Comparison of ENCODE assay signal across 8 mouse cellular contexts in the genomic region with DNA sequence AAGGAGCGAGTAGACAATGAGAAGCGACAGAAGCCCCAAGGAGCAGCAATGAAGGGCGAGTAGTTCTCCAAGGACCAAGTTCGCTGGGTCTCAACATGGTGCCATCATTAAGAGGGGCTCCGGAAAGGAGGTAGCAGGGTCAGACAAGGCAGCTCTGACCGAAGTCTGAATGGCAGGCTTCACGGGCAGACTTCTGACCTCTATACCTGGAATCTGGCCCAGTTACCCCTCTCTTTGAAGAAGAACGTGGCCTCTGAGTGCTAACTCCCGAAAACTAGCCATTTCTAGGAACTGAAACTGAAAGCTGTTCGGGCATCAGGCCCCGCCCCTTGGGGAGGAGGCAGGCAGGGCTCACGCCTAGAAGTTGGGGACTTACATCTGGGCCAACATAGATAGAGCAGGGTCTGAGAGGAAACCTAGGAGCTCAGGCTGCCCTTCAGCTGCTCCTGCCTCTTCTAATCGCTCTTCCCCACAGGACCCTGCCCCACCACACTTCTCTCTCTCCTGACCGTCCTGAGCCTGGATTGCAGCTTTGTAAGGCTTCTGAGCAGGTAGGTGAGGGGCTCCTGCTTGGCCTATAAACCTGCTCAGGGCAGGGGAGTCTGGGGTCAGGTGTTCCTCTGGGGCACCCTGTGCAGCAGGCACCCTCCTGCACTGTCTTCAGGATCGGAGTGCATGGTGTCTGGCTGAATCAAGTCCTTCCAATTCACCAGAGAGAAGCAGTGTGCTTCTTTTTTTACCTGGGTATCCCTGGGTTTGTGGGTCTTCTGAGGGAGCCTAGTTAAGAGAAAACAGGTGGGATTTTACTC. TPM values are rescaled to one million over a fixed set of nuclear protein-coding genes. Genes with fewer than 3 reads are reported as not detected.
DNase-seq lines count a peak whose midpoint lies in the region; ATAC-seq and TF ChIP-seq lines count a peak whose summit lies in the region.
"Not testable (repeated sequence)": the region's sequence is repeated elsewhere in the genome, so short reads cannot be mapped to it uniquely, and the experiment has no call there.

A gene (plus strand): TSS at position 328 of the 809 bp plus-strand sequence.
A gene (plus strand): TSS at position 390 of the 809 bp plus-strand sequence.

- H3K27me3 ChIP-seq in CH12.LX (replicated peaks); cerebellum, adult 2 months (ENCODE audit: control insufficient read depth, insufficient read depth, low read length); lung, postnatal 0 days (replicated peaks; ENCODE audit: insufficient read depth, low read length): not testable (repeated sequence)

- not testable (repeated sequence) for H3K9me3 ChIP-seq in CH12.LX (replicated peaks; ENCODE audit: low read length); lung, postnatal 0 days (ENCODE audit: low read length)

- TF ChIP-seq EP300 in CH12.LX (IDR thresholded peaks at IDR 0.05; ENCODE audit: low read length), result peak; percentile 72
- 0 out of 2 replicates have a peak, but pooled peaks have one; percentile 25 for TF ChIP-seq EP300 in lung, postnatal 0 days (IDR thresholded peaks at IDR 0.05)

- peak within 1 kb of the TSS; percentile 97 for H3K9ac ChIP-seq in CH12.LX (ENCODE audit: insufficient read depth, low read depth)
- H3K9ac ChIP-seq in lung, postnatal 0 days (replicated peaks; ENCODE audit: low read depth), result peak within 1 kb of the TSS; percentile 62

- not testable (repeated sequence) for TF ChIP-seq CTCF in CH12.LX (conservative IDR thresholded peaks at IDR 0.05 in 1 of 2, IDR thresholded peaks at IDR 0.05 in 1 of 2; ENCODE audit: low read depth in 2 of 2, low read length in 2 of 2); cerebellum, adult 2 months (IDR thresholded peaks at IDR 0.05; ENCODE audit: borderline replicate concordance, insufficient read depth, low read depth, low read length); layer of hippocampus, adult 2 months (conservative IDR thresholded peaks at IDR 0.05); lung, postnatal 0 days (IDR thresholded peaks at IDR 0.05); olfactory bulb, adult 2 months (IDR thresholded peaks at IDR 0.05; ENCODE audit: insufficient read depth, low read depth, low read length)

- TF ChIP-seq POLR2A in CH12.LX (IDR thresholded peaks at IDR 0.05; ENCODE audit: low read depth, low read length), result peak; percentile 93
- TF ChIP-seq POLR2A in cerebellum, adult 2 months (IDR thresholded peaks at IDR 0.05; ENCODE audit: borderline replicate concordance, insufficient read depth, low read length); olfactory bulb, adult 2 months (IDR thresholded peaks at IDR 0.05; ENCODE audit: insufficient read depth, low read depth, low read length): not testable (repeated sequence)

- H3K79me2 ChIP-seq in CH12.LX (replicated peaks; ENCODE audit: control insufficient read depth, extremely low read depth, insufficient read depth, poor library complexity, severe bottlenecking), result peaks cover 39% of the 10 kb centered on the region

- peak within 1 kb of the TSS; percentile 91 for H3K4me2 ChIP-seq in CH12.LX (ENCODE audit: insufficient read depth, low read depth, poor library complexity, severe bottlenecking)
- H3K4me2 ChIP-seq in lung, postnatal 0 days (replicated peaks; ENCODE audit: low read depth, low read length), result peak within 1 kb of the TSS; percentile 67

- in situ Hi-C loops in CH12.LX (cut with MboI; ENCODE audit: low pct_ligation_motif_present, low pct_unique_long_range_greater_than_20kb, low sequenced_read_pairs), result loop anchor here (5.0 kb wide), 1 partner anchor 33 kb away; no protein-coding TSS in a partner anchor

- WGBS in cerebellum, adult 2 months, result 6% methylated on average over 14 of the region's 15 CpGs
- WGBS in lung, postnatal 0 days, result 7% methylated on average over 13 of the region's 15 CpGs
- WGBS in olfactory bulb, adult 2 months, result 8% methylated on average over 15 of the region's 15 CpGs

- peak within 1 kb of the TSS; percentile 97 for H3K27ac ChIP-seq in CH12.LX (ENCODE audit: insufficient read depth, low read depth)
- H3K27ac ChIP-seq in cerebellum, adult 2 months (ENCODE audit: insufficient read depth, low read length); olfactory bulb, adult 2 months (ENCODE audit: insufficient read depth, low read depth, low read length): not testable (repeated sequence)
- H3K27ac ChIP-seq in layer of hippocampus, adult 2 months, result peak within 1 kb of the TSS; percentile 76
- H3K27ac ChIP-seq in lung, postnatal 0 days (ENCODE audit: low read length), result peak within 1 kb of the TSS; percentile 82

- dilution Hi-C loops in CH12.LX (cut with MboI; ENCODE audit: extremely low pct_ligation_motif_present, extremely low pct_unique_long_range_greater_than_20kb, low sequenced_read_pairs), result not testable (repeated sequence)

- H3K36me3 ChIP-seq in CH12.LX (replicated peaks in 1 of 2; ENCODE audit: control insufficient read depth in 1 of 2, insufficient read depth in 1 of 2, low read length in 1 of 2), result peaks cover 7 to 21% of the 10 kb centered on the region in 2 experiments
- not testable (repeated sequence) for H3K36me3 ChIP-seq in lung, postnatal 0 days (ENCODE audit: insufficient read depth, low read length)

- TF ChIP-seq RAD21 in CH12.LX (IDR thresholded peaks at IDR 0.05; ENCODE audit: low read depth, low read length), result not testable (repeated sequence)

- H3K4me1 ChIP-seq in CH12.LX (ENCODE audit: control insufficient read depth in 1 of 2, insufficient read depth in 2 of 2), result peaks cover 9 to 38% of the 10 kb centered on the region in 2 experiments
- not testable (repeated sequence) for H3K4me1 ChIP-seq in cerebellum, adult 2 months (ENCODE audit: control insufficient read depth, insufficient read depth, low read length); lung, postnatal 0 days (ENCODE audit: insufficient read depth, low read depth, low read length); olfactory bulb, adult 2 months (ENCODE audit: control insufficient read depth, insufficient read depth, low read length)

- H3K4me3 ChIP-seq in CH12.LX (replicated peaks in 1 of 3; ENCODE audit: low read depth in 2 of 3, low read length in 2 of 3, poor library complexity in 1 of 3), result peak within 1 kb of the TSS; percentile 67 to 95 (median 86)
- H3K4me3 ChIP-seq in cerebellum, adult 2 months (replicated peaks; ENCODE audit: insufficient read depth, low read depth, low read length), result peak within 1 kb of the TSS; percentile 72
- peak within 1 kb of the TSS; percentile 72 for H3K4me3 ChIP-seq in layer of hippocampus, adult 2 months
- peak within 1 kb of the TSS; percentile 77 for H3K4me3 ChIP-seq in lung, postnatal 0 days (ENCODE audit: low read depth, low read length)
- H3K4me3 ChIP-seq in olfactory bulb, adult 2 months (ENCODE audit: insufficient read depth, low read depth, low read length), result peak within 1 kb of the TSS; percentile 78

- ATAC-seq in frontal cortex, adult (ENCODE audit: low TSS enrichment), result peak; percentile 91
- peak; percentile 95 for ATAC-seq in lung, postnatal 0 days

- DNase-seq in CH12.LX (ENCODE audit: extremely low read depth), result peak; percentile 94
- peak; percentile 21 to 23 for DNase-seq in cerebellum, adult 2 months
- DNase-seq in heart, postnatal 4 days, result peak; percentile 80
- DNase-seq in layer of hippocampus, adult 2 months (ENCODE audit: low spot score in 2 of 2), result peak; percentile 37 to 47
- peak; percentile 88 for DNase-seq in lung, postnatal 0 days (ENCODE audit: low spot score)
- peak; percentile 79 to 85 for DNase-seq in thymus, adult 18-20 months

TF ChIP-seq in CH12.LX, 34 proteins besides CTCF, POLR2A, EP300 and RAD21 (continues in another document):
- peak; percentile 56; the same call in 1 of the 2 replicates for TF ChIP-seq MAZ (IDR thresholded peaks at IDR 0.05; ENCODE audit: low read depth, low read length)
- peak; percentile 58 for TF ChIP-seq BHLHE40 (IDR thresholded peaks at IDR 0.05; ENCODE audit: low read depth, low read length)
- TF ChIP-seq MAX (IDR thresholded peaks at IDR 0.05; ENCODE audit: low read length), result peak; percentile 63; the same call in 1 of the 2 replicates
- TF ChIP-seq TBP (conservative IDR thresholded peaks at IDR 0.05; ENCODE audit: low read depth, low read length), result peak; percentile 86
- peak; percentile 78; the same call in 1 of the 2 replicates for TF ChIP-seq POLR2AphosphoS2 (IDR thresholded peaks at IDR 0.05; ENCODE audit: low read depth, low read length)
- peak; percentile 74 for TF ChIP-seq SIN3A (IDR thresholded peaks at IDR 0.05; ENCODE audit: low read length)
- TF ChIP-seq JUND (conservative IDR thresholded peaks at IDR 0.05; ENCODE audit: low read depth, low read length), result 0 out of 2 replicates have a peak, but pooled peaks have one; percentile 9
- TF ChIP-seq TCF12 (IDR thresholded peaks at IDR 0.05; ENCODE audit: low read depth, low read length), result peak; percentile 87
- peak; percentile 71 for TF ChIP-seq ETS1 (conservative IDR thresholded peaks at IDR 0.05; ENCODE audit: low read depth, low read length)
- TF ChIP-seq MYC (IDR thresholded peaks at IDR 0.05; ENCODE audit: low read depth, low read length), result peak; percentile 83
- TF ChIP-seq RCOR1 (conservative IDR thresholded peaks at IDR 0.05; ENCODE audit: low read depth, low read length), result peak; percentile 27; the same call in 1 of the 2 replicates
- TF ChIP-seq IRF4 (IDR thresholded peaks at IDR 0.05; ENCODE audit: low read depth, low read length), result peak; percentile 95

RNA-seq across cellular contexts. Expression of the first gene that starts in this region (rescaled TPM):
- 115 and 143 TPM in 2 replicates for total RNA-seq in CH12.LX (2012; rRNA removed)
- 107 and 108 TPM in 2 replicates for total RNA-seq in CH12.LX (2014; rRNA removed)
- 66.1 and 70.3 TPM in 2 replicates for polyA plus RNA-seq in CH12.LX (2012; ENCODE audit: insufficient read length, low read depth)
- polyA plus RNA-seq in cerebellum, adult 2 months (2012; rRNA removed), result 3.3 and 4.9 TPM in 2 replicates
- total RNA-seq in heart, postnatal 4 days (2021), result 1 to 10 TPM; 4.8 to 4.9 TPM
- 1 to 10 TPM; 1.5 to 1.9 TPM for total RNA-seq in layer of hippocampus, adult 2 months (2021)
- 9.2 and 9.7 TPM in 2 replicates for polyA plus RNA-seq in lung, postnatal 0 days (2015; fragmentation: Nextera tagmentation; extraction: Ambion mirVana)
- not detected in 2 replicates for polyA plus RNA-seq in olfactory bulb, adult 2 months (2012; ENCODE audit: insufficient read depth, insufficient read length, low replicate concordance, missing spikeins)

RNA-seq across cellular contexts. Expression of the second gene that starts in this region (rescaled TPM):
- total RNA-seq in CH12.LX (2012; rRNA removed) (4.3 and 4.7 TPM in 2 replicates), CH12.LX (2014; rRNA removed) (3.8 and 4.3 TPM in 2 replicates)
- 4.7 and 5.2 TPM in 2 replicates for polyA plus RNA-seq in CH12.LX (2012; ENCODE audit: insufficient read length, low read depth)
- 3.2 and 3.4 TPM in 2 replicates for polyA plus RNA-seq in cerebellum, adult 2 months (2012; rRNA removed)
- 1 to 10 TPM; 4.4 to 4.8 TPM for total RNA-seq in heart, postnatal 4 days (2021)
- total RNA-seq in layer of hippocampus, adult 2 months (2021), result 1 to 10 TPM; 1.7 to 2.3 TPM
- polyA plus RNA-seq in lung, postnatal 0 days (2015; fragmentation: Nextera tagmentation; extraction: Ambion mirVana), result 6.9 TPM in 2 replicates
- polyA plus RNA-seq in olfactory bulb, adult 2 months (2012; ENCODE audit: insufficient read depth, insufficient read length, low replicate concordance, missing spikeins), result not detected in 2 replicates

Comparison
In these comparisons a context has a peak if more than half of its experiments do, and no peak if none do; other contexts are left out.
1. RNA of the first gene that starts in this region (total RNA-seq): 107 to 143 TPM in CH12.LX; 4.8 to 4.9 TPM in heart, postnatal 4 days and 1.5 to 1.9 TPM in layer of hippocampus, adult 2 months; every median in the first group is over 10 times any median in the second.
2. DNase-seq: peak in every context shown above with its lines; median percentile 94 in CH12.LX; 88 in lung, postnatal 0 days; 82 in thymus, adult 18-20 months; 80 in heart, postnatal 4 days; 42 in layer of hippocampus, adult 2 months; 22 in cerebellum, adult 2 months.
3. Peak in every context shown above with its lines, with median percentiles within 50 percentile points of each other: H3K4me3 ChIP-seq.